Mouse (Mus musculus): ENCODE measurements around the gene Fam50b. TPM values are rescaled to one million over a fixed set of nuclear protein-coding genes. Genes with fewer than 3 reads are reported as not detected.

Fam50b gene
- polyA plus RNA-seq, 1 experiment: not detected

GRCm38 (mm10) chr13:34731551-34731950 lies 3.1 kb upstream of the Fam50b start:
- no peak overlapping the region for H3K4me2 ChIP-seq (ENCODE audit: low read depth)
- no peaks in the 10 kb centered on the region for H3K27me3 ChIP-seq (ENCODE audit: control insufficient read depth, insufficient read depth, insufficient read length)
- TF ChIP-seq E2F4 (IDR thresholded peaks at IDR 0.05; ENCODE audit: insufficient read depth): no peak
- no peak overlapping the region for H3ac ChIP-seq (ENCODE audit: control insufficient read depth, insufficient read length)
- no peaks in the 10 kb centered on the region for H3K36me3 ChIP-seq (ENCODE audit: control insufficient read depth, insufficient read depth)
- H3K79me2 ChIP-seq (ENCODE audit: control insufficient read depth, insufficient read depth): no peaks in the 10 kb centered on the region
- no peak overlapping the region for H3K4me3 ChIP-seq

- TF ChIP-seq SRF (IDR thresholded peaks at IDR 0.05; ENCODE audit: control insufficient read depth, insufficient read length, low read depth): no peak
- Histone ChIP-seq H3K27me3 (ENCODE audit: control insufficient read depth, insufficient read depth, insufficient read length) (no peaks in the 10 kb centered on the region), H3K79me2 (ENCODE audit: control insufficient read depth, insufficient read depth) (no peaks in the 10 kb centered on the region), H3K4me2 (ENCODE audit: low read depth) (no peak overlapping the region), H3ac (ENCODE audit: control insufficient read depth, insufficient read length) (no peak overlapping the region), H3K4me3 (no peak overlapping the region), H3K36me3 (ENCODE audit: control insufficient read depth, insufficient read depth) (no peaks in the 10 kb centered on the region)
Measured at GRCm38 (mm10) chr13:34733780-34734179, 870 bp upstream of the Fam50b start.

GRCm38 (mm10) chr13:34737968-34738698 lies 3.5 kb downstream of the Fam50b start:
- H3K4me2 ChIP-seq (ENCODE audit: low read depth): no peak overlapping the region
- no peak overlapping the region for H3K4me3 ChIP-seq
- no peaks in the 10 kb centered on the region for H3K79me2 ChIP-seq (ENCODE audit: control insufficient read depth, insufficient read depth)
- TF ChIP-seq MYOG (IDR thresholded peaks at IDR 0.05; ENCODE audit: control insufficient read depth in 1 of 3, insufficient read depth in 1 of 3, insufficient read length in 2 of 3, low read depth in 2 of 3) (no peak), MAX (IDR thresholded peaks at IDR 0.05; ENCODE audit: low read depth) (no peak), POLR2AphosphoS2 (IDR thresholded peaks at IDR 0.05; ENCODE audit: insufficient read length, low read depth) (no peak), MYOD1 (IDR thresholded peaks at IDR 0.05; ENCODE audit: control insufficient read depth in 1 of 3, insufficient read length in 2 of 3, low read depth in 2 of 3) (no peak), TCF12 (IDR thresholded peaks at IDR 0.05; ENCODE audit: insufficient read depth, poor library complexity, severe bottlenecking) (no peak), TCF3 (IDR thresholded peaks at IDR 0.05; ENCODE audit: insufficient read length, low read depth) (no peak)
- H3K27me3 ChIP-seq (ENCODE audit: control insufficient read depth, insufficient read depth, insufficient read length): no peaks in the 10 kb centered on the region
- no peak overlapping the region for H3ac ChIP-seq (ENCODE audit: control insufficient read depth, insufficient read length)
- H3K36me3 ChIP-seq (ENCODE audit: control insufficient read depth, insufficient read depth): no peaks in the 10 kb centered on the region

- no peak overlapping the region for H3ac ChIP-seq (ENCODE audit: control insufficient read depth, insufficient read length)
- no peak overlapping the region for H3K4me2 ChIP-seq (ENCODE audit: low read depth)
- no peak overlapping the region for H3K4me3 ChIP-seq
- H3K27me3 ChIP-seq (ENCODE audit: control insufficient read depth, insufficient read depth, insufficient read length): no peaks in the 10 kb centered on the region
- TF ChIP-seq MYOD1 (IDR thresholded peaks at IDR 0.05; ENCODE audit: control insufficient read depth in 1 of 3, insufficient read length in 2 of 3, low read depth in 2 of 3): no peak
- no peak for TF ChIP-seq MYOG (IDR thresholded peaks at IDR 0.05; ENCODE audit: control insufficient read depth in 1 of 3, insufficient read depth in 1 of 3, insufficient read length in 2 of 3, low read depth in 2 of 3)
- TF ChIP-seq POLR2AphosphoS2 (IDR thresholded peaks at IDR 0.05; ENCODE audit: insufficient read length, low read depth): no peak
- TF ChIP-seq USF1 (IDR thresholded peaks at IDR 0.05; ENCODE audit: low read depth): no peak
- TF ChIP-seq TCF3 (IDR thresholded peaks at IDR 0.05; ENCODE audit: insufficient read length, low read depth): no peak
- no peak for TF ChIP-seq MAX (IDR thresholded peaks at IDR 0.05; ENCODE audit: low read depth)
- TF ChIP-seq REST (IDR thresholded peaks at IDR 0.05; ENCODE audit: insufficient read depth, insufficient read length): no peak
- no peak for TF ChIP-seq SRF (IDR thresholded peaks at IDR 0.05; ENCODE audit: control insufficient read depth, insufficient read length, low read depth)
- TF ChIP-seq POLR2A (IDR thresholded peaks at IDR 0.05; ENCODE audit: insufficient read length, low read depth): no peak
- TF ChIP-seq TCF12 (IDR thresholded peaks at IDR 0.05; ENCODE audit: insufficient read depth, poor library complexity, severe bottlenecking): no peak
- TF ChIP-seq E2F4 (IDR thresholded peaks at IDR 0.05; ENCODE audit: insufficient read depth): no peak
- TF ChIP-seq CEBPB (IDR thresholded peaks at IDR 0.05; ENCODE audit: insufficient read depth, poor library complexity, severe bottlenecking): no peak
- H3K36me3 ChIP-seq (ENCODE audit: control insufficient read depth, insufficient read depth): no peaks in the 10 kb centered on the region
- H3K79me2 ChIP-seq (ENCODE audit: control insufficient read depth, insufficient read depth): no peaks in the 10 kb centered on the region
Measured at GRCm38 (mm10) chr13:34738699-34738973, 4.0 kb downstream of the Fam50b start.

- TF ChIP-seq MYOG (IDR thresholded peaks at IDR 0.05; ENCODE audit: control insufficient read depth in 1 of 3, insufficient read depth in 1 of 3, insufficient read length in 2 of 3, low read depth in 2 of 3): no peak
- no peak for TF ChIP-seq MAX (IDR thresholded peaks at IDR 0.05; ENCODE audit: low read depth)
- no peak for TF ChIP-seq E2F4 (IDR thresholded peaks at IDR 0.05; ENCODE audit: insufficient read depth)
- TF ChIP-seq USF1 (IDR thresholded peaks at IDR 0.05; ENCODE audit: low read depth): no peak
- no peak for TF ChIP-seq REST (IDR thresholded peaks at IDR 0.05; ENCODE audit: insufficient read depth, insufficient read length)
- TF ChIP-seq POLR2AphosphoS2 (IDR thresholded peaks at IDR 0.05; ENCODE audit: insufficient read length, low read depth): no peak
- no peak for TF ChIP-seq TCF12 (IDR thresholded peaks at IDR 0.05; ENCODE audit: insufficient read depth, poor library complexity, severe bottlenecking)
- TF ChIP-seq POLR2A (IDR thresholded peaks at IDR 0.05; ENCODE audit: insufficient read length, low read depth): no peak
- TF ChIP-seq MYOD1 (IDR thresholded peaks at IDR 0.05; ENCODE audit: control insufficient read depth in 1 of 3, insufficient read length in 2 of 3, low read depth in 2 of 3): no peak
- TF ChIP-seq TCF3 (IDR thresholded peaks at IDR 0.05; ENCODE audit: insufficient read length, low read depth): no peak
- TF ChIP-seq SRF (IDR thresholded peaks at IDR 0.05; ENCODE audit: control insufficient read depth, insufficient read length, low read depth): no peak
- TF ChIP-seq CEBPB (IDR thresholded peaks at IDR 0.05; ENCODE audit: insufficient read depth, poor library complexity, severe bottlenecking): no peak
- Histone ChIP-seq H3K4me3 (no peak overlapping the region), H3ac (ENCODE audit: control insufficient read depth, insufficient read length) (no peak overlapping the region), H3K27me3 (ENCODE audit: control insufficient read depth, insufficient read depth, insufficient read length) (no peaks in the 10 kb centered on the region), H3K36me3 (ENCODE audit: control insufficient read depth, insufficient read depth) (no peaks in the 10 kb centered on the region), H3K4me2 (ENCODE audit: low read depth) (no peak overlapping the region), H3K79me2 (ENCODE audit: control insufficient read depth, insufficient read depth) (no peaks in the 10 kb centered on the region)
Measured at GRCm38 (mm10) chr13:34739071-34739470, 4.4 kb downstream of the Fam50b start.

Data from myocyte (in vitro differentiated cells).